Mouse (Mus musculus): ENCODE results near the gene Ptpn11. TPM values are rescaled to one million over a fixed set of nuclear protein-coding genes. Genes with fewer than 3 reads are reported as not detected.

The Ptpn11 gene
- total and polyA plus RNA-seq, 2 experiments from 2014 or later: 25.5 to 60.9 TPM

DNA sequence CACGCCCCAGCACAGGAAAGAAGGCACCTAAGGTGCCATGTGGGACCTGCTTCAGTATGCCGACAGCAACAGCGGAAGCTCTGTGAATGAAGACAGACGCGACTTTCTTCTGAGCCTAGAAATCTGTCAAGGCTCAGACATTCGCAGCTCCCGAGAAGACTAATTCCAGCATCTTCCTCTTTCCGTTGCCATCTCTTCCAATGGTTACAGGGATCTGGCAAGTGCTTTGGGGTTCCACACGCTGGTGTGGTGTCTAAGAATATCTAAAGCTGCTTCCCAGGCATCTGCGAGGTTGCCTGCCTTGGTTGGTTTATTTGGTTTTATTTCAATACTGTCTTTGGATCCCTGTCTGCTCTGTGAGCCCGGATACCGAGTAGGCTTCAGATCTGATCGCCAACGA, 65.6 kb downstream of the Ptpn11 start:
- Histone ChIP-seq H3K9ac (no peak overlapping the region), H3K9me3 (ENCODE audit: low read length) (no peaks in the 10 kb centered on the region), H3K27ac (ENCODE audit: low read depth, low read length) (peak overlapping the region; percentile 66), H3K4me1 (ENCODE audit: insufficient read depth) (peaks cover 3% of the 10 kb centered on the region; the same call in 1 of the 2 replicates), H3K4me2 (ENCODE audit: low read depth) (no peak overlapping the region), H3K36me3 (ENCODE audit: insufficient read depth) (peaks cover 10% of the 10 kb centered on the region; the same call in 1 of the 2 replicates), H3K27me3 (ENCODE audit: insufficient read depth, low read length) (no peaks in the 10 kb centered on the region), H3K4me3 (ENCODE audit: low read depth, low read length) (no peak overlapping the region)
- WGBS: 70% methylated on average over 14 of the region's 14 CpGs
- ATAC-seq (peak; percentile 59), DNase-seq (peak; percentile 60)
- TF ChIP-seq CTCF (IDR thresholded peaks at IDR 0.05; ENCODE audit: low read depth): no peak

DNA sequence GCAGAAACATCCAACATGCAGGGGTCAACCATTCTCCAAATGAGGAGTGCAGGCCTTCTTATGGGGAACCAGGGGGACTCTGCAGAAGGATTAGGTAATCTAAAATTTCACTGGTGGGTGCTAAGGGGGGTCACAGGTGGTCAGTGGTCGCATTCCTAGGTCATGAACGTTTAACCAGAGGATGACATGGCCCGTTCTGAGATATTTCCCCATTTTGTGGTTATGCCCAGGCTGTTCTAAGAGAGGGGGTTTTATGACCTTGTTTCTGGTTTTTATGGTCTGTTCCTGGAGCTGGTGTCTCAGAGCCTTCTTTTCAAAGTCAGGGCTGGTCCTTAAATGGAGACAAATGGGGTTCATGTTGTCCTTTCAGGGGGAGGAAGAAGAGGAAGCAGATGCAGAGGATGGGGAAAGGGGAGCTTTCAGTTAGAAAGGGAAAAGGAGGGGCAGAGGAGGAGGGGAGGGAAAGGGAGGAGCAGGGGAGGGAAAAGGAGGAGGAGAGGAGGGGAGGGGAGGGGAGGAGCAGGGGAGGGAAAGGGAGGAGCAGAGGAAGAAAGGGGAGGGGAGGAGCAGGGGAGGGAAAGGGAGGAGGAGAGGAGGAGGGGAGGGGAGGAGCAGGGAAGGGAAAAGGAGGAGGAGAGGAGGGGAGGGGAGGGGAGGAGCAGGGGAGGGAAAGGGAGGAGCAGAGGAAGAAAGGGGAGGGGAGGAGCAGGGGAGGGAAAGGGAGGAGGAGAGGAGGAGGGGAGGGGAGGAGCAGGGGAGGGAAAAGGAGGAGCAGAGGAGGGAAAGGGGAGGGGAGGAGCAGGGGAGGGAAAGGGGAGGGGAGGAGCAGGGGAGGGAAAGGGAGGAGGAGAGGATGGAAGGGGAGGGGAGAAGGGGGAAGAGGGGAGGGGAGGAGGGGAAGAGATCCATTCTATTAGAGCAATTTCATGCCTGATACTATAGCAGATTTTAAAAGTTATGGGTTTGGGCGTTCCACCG, 66.7 kb downstream of the Ptpn11 start:
- Histone ChIP-seq H3K27me3 (ENCODE audit: insufficient read depth, low read length) (no peaks in the 10 kb centered on the region), H3K36me3 (ENCODE audit: insufficient read depth) (peaks cover 4% of the 10 kb centered on the region; the same call in 1 of the 2 replicates), H3K9ac (no peak overlapping the region), H3K4me2 (ENCODE audit: low read depth) (no peak overlapping the region), H3K4me1 (ENCODE audit: insufficient read depth) (peaks cover 5% of the 10 kb centered on the region; the same call in 1 of the 2 replicates), H3K4me3 (ENCODE audit: low read depth, low read length) (no peak overlapping the region), H3K27ac (ENCODE audit: low read depth, low read length) (peak overlapping the region; percentile 66; the same call in 1 of the 2 replicates), H3K9me3 (ENCODE audit: low read length) (no peaks in the 10 kb centered on the region)
- DNase-seq (no peak), ATAC-seq (no peak)
- WGBS: 82% methylated on average over 5 of the region's 5 CpGs
- no peak for TF ChIP-seq CTCF (IDR thresholded peaks at IDR 0.05; ENCODE audit: low read depth)

DNA sequence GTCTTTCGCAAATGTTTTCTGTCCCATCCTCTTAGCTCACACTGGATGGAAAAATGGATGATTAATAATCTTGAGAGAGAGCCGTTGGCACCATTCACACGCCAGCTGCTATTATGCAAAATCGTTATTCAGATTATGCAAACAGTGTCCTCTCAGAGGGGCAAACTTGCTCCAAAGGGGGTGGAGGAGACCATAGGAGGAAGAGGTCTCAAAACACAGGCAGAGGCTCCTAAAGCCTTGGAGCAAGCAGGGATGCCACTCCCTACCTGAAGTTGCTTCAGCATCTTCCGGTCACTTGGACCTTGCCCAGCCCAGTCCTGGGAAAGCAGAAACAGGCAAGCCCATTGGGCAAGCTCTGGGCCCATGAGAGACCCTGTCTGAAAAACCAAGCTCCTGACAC, 67.8 kb downstream of the Ptpn11 start:
- Histone ChIP-seq H3K27me3 (ENCODE audit: insufficient read depth, low read length) (no peaks in the 10 kb centered on the region), H3K27ac (ENCODE audit: low read depth, low read length) (peak overlapping the region; percentile 29; the same call in 1 of the 2 replicates), H3K9me3 (ENCODE audit: low read length) (no peaks in the 10 kb centered on the region), H3K4me1 (ENCODE audit: insufficient read depth) (peaks cover 9% of the 10 kb centered on the region), H3K36me3 (ENCODE audit: insufficient read depth) (no peaks in the 10 kb centered on the region; the same call in 1 of the 2 replicates), H3K9ac (no peak overlapping the region), H3K4me2 (ENCODE audit: low read depth) (no peak overlapping the region), H3K4me3 (ENCODE audit: low read depth, low read length) (no peak overlapping the region)
- ATAC-seq (no peak), DNase-seq (no peak)
- no peak for TF ChIP-seq CTCF (IDR thresholded peaks at IDR 0.05; ENCODE audit: low read depth)
- 37% methylated on average over 5 of the region's 5 CpGs for WGBS

DNA sequence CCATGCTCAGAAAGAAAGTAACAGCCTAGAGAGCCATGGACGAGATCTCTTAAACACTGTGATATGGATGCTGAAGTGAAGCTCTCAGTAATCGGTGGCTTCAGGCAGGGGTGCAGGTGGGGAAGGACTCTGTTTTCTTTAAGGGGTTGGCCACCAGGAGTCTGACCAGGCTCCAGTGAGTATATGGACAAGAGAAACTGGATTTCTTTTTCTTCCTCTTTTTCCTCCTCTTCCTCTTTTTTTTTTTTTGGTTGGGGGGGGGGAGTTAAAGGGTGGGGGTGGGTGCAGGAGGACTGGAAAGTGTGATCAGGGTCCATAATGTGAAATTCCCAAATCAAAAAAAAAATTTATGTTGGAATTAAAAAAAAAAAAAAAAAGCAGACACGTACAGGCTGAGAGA, 68.6 kb downstream of the Ptpn11 start:
- Histone ChIP-seq H3K4me1 (ENCODE audit: insufficient read depth) (peaks cover 18% of the 10 kb centered on the region), H3K27ac (ENCODE audit: low read depth, low read length) (no peak overlapping the region), H3K27me3 (ENCODE audit: insufficient read depth, low read length) (no peaks in the 10 kb centered on the region), H3K4me2 (ENCODE audit: low read depth) (no peak overlapping the region), H3K9me3 (ENCODE audit: low read length) (no peaks in the 10 kb centered on the region), H3K4me3 (ENCODE audit: low read depth, low read length) (no peak overlapping the region), H3K36me3 (ENCODE audit: insufficient read depth) (no peaks in the 10 kb centered on the region; the same call in 1 of the 2 replicates), H3K9ac (no peak overlapping the region)
- TF ChIP-seq CTCF (IDR thresholded peaks at IDR 0.05; ENCODE audit: low read depth): no peak
- DNase-seq (no peak), ATAC-seq (no peak)
- 81% methylated on average over 3 of the region's 3 CpGs for WGBS

DNA sequence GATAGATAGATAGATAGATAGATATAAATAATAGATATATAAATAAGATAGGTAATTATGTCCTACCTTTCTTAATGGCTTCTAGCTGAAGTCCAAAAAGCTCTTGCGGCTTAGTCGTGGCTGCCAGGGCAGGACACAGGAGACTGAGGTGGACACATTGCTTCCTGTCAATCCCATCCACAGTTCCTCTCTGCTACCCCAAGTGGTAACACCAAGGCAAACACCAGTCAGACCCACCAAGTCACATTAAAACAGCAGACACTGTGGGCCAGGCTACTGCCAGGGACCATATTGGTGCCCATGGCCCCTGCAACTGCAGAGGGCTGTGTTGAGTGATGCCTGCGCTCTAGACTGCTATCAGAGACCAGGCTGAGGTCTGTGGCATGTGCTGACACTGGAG, 69.2 kb downstream of the Ptpn11 start:
- H3K9me3 ChIP-seq (ENCODE audit: low read length): no peaks in the 10 kb centered on the region
- ATAC-seq: no peak
- no peak for DNase-seq
- no peak overlapping the region for H3K27ac ChIP-seq (ENCODE audit: low read depth, low read length)
- WGBS: 95% methylated on average over 3 of the region's 3 CpGs
- H3K9ac ChIP-seq: no peak overlapping the region
- no peaks in the 10 kb centered on the region; the same call in 1 of the 2 replicates for H3K36me3 ChIP-seq (ENCODE audit: insufficient read depth)
- peaks cover 19% of the 10 kb centered on the region for H3K4me1 ChIP-seq (ENCODE audit: insufficient read depth)
- no peak overlapping the region for H3K4me2 ChIP-seq (ENCODE audit: low read depth)
- no peaks in the 10 kb centered on the region for H3K27me3 ChIP-seq (ENCODE audit: insufficient read depth, low read length)
- H3K4me3 ChIP-seq (ENCODE audit: low read depth, low read length): no peak overlapping the region
- no peak for TF ChIP-seq CTCF (IDR thresholded peaks at IDR 0.05; ENCODE audit: low read depth)

DNA sequence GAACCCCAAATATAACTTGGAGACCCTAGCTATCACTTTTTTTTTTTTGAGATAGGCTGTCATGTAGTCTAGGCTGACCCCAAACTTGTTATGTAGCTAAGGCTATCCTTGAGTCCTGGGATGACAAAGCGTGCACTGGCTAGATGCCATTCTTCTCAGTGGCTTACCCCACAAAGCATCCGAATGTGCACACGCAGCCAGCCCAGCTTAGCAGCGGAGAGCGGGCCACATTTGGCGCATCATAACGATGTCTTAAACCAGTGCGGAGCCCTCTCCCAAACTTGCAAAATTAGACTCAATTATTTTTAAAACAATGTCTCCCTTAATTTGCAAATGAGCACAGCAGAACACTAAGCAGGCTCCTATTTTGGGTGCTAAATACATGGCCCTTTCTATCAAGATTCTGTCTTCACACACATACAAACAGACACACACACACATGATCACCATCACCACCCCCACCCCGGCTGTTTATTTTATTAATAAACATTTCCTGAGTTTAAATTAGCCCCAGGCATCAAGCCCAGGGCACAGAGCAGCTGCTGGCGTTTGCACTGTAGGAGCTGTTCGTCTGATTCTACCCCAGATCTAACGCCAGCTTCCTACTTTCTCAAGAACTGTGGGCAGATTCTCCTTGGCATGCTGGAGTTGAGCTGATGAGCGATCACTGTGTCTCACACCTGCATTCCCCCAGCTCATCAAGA, 71.7 kb downstream of the Ptpn11 start:
- WGBS: 28% methylated on average over 13 of the region's 13 CpGs
- ATAC-seq (peak; percentile 9; the same call in 1 of the 2 replicates), DNase-seq (peak; percentile 60)
- Histone ChIP-seq H3K4me2 (ENCODE audit: low read depth) (no peak overlapping the region), H3K27ac (ENCODE audit: low read depth, low read length) (peak overlapping the region; percentile 54; the same call in 1 of the 2 replicates), H3K4me1 (ENCODE audit: insufficient read depth) (peaks cover 42% of the 10 kb centered on the region), H3K4me3 (ENCODE audit: low read depth, low read length) (no peak overlapping the region), H3K9me3 (ENCODE audit: low read length) (no peaks in the 10 kb centered on the region), H3K9ac (no peak overlapping the region), H3K36me3 (ENCODE audit: insufficient read depth) (no peaks in the 10 kb centered on the region; the same call in 1 of the 2 replicates), H3K27me3 (ENCODE audit: insufficient read depth, low read length) (no peaks in the 10 kb centered on the region)
- no peak for TF ChIP-seq CTCF (IDR thresholded peaks at IDR 0.05; ENCODE audit: low read depth)
